Mouse (Mus musculus): ENCODE results near the gene Ccdc171.
"Not testable (repeated sequence)": the region's sequence is repeated elsewhere in the genome, so short reads cannot be mapped to it uniquely, and the experiment has no call there.

The Ccdc171 gene

GRCm38 (mm10) chr4:83524843-83525689 lies at the start of gene Ccdc171:
TSS of gene Ccdc171 (plus strand) at chr4:83525545.
- peak; percentile 94 for DNase-seq (ENCODE audit: low spot score)

DNA sequence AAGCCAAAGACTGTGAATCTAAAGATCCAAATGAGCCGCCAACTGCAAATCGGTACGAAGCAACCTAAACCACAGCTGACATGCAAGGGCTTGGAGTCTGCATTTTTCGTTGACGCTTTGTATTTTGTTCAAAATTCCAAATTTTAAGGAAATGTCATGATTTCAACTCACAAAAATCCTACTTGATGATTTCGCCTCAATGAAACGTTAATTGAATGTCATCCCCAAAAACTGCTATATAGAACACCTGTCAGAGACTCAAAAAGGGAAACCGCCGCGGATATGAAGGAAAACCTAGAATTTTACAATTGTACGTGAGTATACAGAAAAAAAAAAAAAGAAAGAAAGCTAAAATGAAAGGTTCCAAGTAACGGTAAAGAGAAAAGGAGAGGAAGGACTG lies 40.1 kb upstream of the Ccdc171 start:
- no peak for DNase-seq (ENCODE audit: low spot score)

DNA sequence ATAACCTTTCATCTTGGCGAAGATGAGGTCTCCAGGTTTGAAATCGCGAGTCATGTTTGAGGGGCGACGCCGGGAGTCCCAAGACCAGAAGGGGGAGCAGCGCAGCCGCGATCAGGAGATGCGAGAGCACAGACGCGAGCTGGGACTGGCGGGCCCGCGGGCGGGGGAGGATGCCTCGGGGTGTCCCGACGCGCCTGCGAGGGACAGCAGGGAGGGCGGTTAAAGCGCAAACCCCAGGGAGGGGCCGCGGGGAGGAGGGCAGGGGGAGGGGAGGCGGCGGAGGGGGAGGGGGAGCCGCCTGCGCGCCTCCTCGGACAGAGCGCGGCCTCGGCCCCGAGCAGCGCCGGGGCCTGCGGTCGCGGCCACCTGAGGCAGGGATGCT lies 39.6 kb upstream of the Ccdc171 start:
- DNase-seq (ENCODE audit: low spot score): peak; percentile 93

- peak; percentile 89 for DNase-seq (ENCODE audit: low spot score)
These were observed 39.0 kb upstream of the Ccdc171 start, which contains the start of gene Psip1 for GRCm38 (mm10) chr4:83486117-83486901. TSS of gene Psip1 (minus strand) at chr4:83486459.

DNA sequence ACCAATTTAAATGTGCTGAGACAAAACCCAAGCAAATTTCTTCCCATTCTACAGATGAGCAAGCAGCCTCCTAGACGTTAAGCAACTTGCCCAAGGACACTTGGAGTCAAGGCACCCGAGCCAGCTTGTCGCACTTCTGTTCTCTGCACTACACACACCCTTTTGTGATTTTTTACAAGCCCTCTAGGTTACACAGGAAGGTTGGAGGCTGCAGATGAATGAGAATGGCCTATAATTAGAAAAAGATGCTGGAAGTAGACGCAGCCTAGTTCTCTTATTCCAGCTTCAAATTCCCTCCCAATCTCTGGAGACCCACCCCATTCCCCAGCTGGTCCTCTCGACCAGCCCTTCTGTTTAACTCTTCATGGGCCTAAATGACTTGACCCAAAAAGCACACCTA lies 36.2 kb upstream of the Ccdc171 start:
- no peak for DNase-seq (ENCODE audit: low spot score)

DNA sequence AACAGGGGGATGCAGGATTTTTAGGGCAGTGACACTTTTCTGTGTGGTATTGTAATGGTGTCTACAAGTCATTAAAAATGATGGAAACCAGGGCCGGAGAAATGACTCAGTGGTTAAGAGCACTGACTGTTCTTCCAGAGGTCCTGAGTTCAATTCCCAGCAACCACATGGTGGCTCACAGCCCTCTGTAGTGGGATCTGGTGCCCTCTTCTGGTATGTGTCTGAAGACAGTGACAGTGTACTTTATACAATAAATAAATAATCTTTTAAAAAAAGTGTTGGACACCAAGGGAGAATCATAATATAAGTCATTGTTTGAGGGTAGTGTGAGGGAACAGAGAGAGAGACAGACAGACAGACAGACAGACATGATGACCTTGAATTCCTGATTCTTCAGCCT lies 32.2 kb upstream of the Ccdc171 start:
- no peak for DNase-seq (ENCODE audit: low spot score)

DNA sequence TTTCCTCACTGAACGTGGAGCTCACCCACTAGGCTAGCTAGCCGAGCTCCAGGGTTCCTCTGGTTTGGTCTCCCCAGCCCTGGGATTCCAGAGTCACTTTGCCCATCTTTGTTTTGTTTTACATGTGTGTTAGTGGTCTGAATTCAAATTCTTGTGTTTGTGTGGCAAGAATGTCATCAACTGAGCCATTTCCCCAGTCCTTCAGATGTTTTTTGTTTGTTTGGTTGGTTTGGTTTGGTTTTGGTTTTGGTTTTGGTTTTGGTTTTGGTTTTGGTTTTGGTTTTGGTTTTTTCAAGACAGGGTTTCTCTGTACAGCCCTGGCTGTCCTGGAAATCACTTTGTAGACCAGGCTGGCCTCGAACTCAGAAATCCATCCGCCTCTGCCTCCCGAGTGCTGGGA lies 28.3 kb upstream of the Ccdc171 start:
- DNase-seq (ENCODE audit: low spot score): not testable (repeated sequence)

- no peak for DNase-seq (ENCODE audit: low spot score)
These were observed 24.9 kb upstream of the Ccdc171 start for GRCm38 (mm10) chr4:83500154-83501036.

GRCm38 (mm10) chr4:83501037-83501430 lies 24.3 kb upstream of the Ccdc171 start:
- no peak for DNase-seq (ENCODE audit: low spot score)

GRCm38 (mm10) chr4:83509600-83509999 lies 15.7 kb upstream of the Ccdc171 start:
- no peak for DNase-seq (ENCODE audit: low spot score)

DNA sequence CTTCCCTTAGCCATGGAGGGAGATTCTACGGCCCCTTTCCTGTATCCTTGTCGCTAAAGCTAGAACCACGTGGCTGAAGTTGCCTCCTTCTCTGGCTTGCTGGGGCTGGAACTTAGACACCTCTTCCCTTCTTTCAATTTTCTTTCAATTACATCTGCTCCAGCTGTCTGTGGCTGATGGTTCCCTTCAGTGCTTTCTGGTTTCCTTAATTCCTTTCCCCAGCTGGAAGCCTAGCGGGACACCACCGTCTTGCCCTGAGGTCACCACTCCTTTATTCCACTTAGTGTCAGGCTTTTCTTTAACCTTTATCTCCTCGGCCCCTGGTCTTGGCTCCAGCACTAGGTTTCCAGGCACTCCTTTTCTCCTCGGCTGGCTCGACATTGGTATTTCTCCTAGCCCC lies 14.3 kb upstream of the Ccdc171 start:
- DNase-seq (ENCODE audit: low spot score): no peak

DNA sequence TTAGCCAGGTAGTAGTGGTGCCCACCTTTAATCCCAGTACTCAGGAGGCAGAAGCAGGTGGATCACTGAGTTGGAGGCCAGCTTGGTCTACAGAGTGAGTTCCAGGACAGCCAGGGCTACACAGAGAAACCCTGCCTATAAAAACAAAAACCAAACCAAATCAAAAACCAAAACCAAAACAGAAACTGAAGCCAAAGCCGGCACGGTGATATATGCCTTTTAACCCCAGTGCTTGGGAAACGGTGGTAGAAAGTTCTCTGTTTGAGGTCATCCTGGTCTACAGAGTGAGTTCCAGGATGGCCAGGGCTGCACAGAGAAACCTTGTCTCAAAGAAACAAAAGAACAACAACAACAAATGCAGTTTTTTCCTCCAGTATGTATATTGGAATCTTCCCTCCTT lies 13.1 kb upstream of the Ccdc171 start:
- DNase-seq (ENCODE audit: low spot score): no peak

DNA sequence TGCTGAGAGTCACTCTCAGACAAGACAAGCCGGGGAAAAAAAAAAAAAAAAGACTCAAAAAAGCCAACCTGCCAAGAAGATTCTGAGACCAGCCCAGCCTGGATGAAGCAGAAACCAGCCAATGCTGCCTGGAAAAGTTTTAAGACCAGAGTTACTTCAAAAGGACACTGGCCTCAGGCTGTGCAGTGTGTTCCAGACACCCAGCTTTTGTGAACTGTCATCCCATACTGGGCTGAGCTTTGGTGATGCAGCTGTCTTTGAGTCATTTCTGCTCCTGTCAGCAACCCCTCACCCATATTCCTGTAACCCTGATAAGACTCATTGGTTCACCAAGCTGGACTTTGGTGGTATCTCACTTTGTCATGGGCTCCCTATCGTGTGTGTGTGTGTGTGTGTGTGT lies 12.7 kb upstream of the Ccdc171 start:
- no peak for DNase-seq (ENCODE audit: low spot score)

DNA sequence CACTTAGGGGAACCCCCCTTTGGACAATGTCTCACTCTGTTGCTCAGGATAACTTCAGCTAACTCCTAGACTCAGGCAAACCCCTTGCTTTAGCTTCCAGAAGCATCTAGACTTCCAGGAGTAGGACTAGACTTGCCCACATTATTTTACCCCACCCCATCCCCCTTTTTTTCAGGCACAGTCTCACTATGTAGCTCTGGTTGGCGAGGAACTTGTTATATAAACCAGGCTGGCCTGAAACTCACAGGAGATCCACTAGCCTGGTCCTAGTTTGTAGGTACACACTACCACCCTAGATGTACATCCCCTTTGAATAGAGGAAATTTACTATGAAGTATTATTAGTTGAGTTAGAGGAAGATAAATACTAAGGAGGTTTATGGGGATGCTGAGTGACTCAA lies 11.2 kb upstream of the Ccdc171 start:
- no peak for DNase-seq (ENCODE audit: low spot score)

GRCm38 (mm10) chr4:83514976-83515669 lies 10.2 kb upstream of the Ccdc171 start:
- no peak for DNase-seq (ENCODE audit: low spot score)

GRCm38 (mm10) chr4:83516144-83516543 lies 9.2 kb upstream of the Ccdc171 start:
- not testable (repeated sequence) for DNase-seq (ENCODE audit: low spot score)

DNA sequence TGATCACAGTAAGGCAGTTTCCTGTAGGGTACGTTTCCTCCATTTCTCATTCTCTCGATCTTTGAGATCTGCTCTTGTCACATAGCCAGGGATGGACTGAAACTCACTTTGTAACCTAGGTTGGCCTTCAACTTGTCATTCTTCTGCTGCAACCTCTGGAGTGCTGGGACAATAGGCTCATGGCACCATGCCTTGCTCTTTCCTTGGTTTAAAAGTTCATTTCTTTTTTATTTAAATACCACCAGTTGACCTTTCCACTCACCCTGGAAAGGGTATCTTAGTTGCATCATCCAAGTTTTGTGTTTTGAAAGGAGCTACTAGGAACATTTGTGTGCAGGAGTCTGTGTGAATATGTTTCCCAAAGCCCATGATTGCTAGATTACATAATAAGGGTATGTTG lies 6.2 kb upstream of the Ccdc171 start:
- DNase-seq (ENCODE audit: low spot score): no peak

GRCm38 (mm10) chr4:83519807-83520206 lies 5.5 kb upstream of the Ccdc171 start:
- no peak for DNase-seq (ENCODE audit: low spot score)

DNA sequence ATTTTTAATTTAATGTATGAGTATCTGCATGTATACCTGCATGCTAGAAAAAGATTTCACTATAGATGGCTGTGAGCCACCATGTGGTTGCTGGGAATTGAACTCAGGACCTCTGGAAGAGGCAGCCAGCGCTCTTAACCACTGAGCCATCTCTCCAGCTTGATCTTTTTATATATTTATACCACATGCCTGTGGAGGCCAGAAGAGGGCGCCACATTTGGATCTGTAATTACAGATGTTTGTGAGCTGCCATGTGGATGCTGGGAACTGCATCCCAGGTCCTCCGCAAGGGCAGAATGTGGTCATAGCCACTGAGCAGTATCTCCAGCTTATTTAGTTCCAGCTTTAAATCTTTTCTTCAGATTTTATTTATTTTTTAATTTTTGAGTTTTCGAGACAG lies 5.0 kb upstream of the Ccdc171 start:
- DNase-seq (ENCODE audit: low spot score): no peak

- DNase-seq (ENCODE audit: low spot score): no peak
These were observed 3.3 kb upstream of the Ccdc171 start for GRCm38 (mm10) chr4:83522066-83522465.

GRCm38 (mm10) chr4:83524456-83524842 lies 896 bp upstream of the Ccdc171 start:
- DNase-seq (ENCODE audit: low spot score): no peak

DNA sequence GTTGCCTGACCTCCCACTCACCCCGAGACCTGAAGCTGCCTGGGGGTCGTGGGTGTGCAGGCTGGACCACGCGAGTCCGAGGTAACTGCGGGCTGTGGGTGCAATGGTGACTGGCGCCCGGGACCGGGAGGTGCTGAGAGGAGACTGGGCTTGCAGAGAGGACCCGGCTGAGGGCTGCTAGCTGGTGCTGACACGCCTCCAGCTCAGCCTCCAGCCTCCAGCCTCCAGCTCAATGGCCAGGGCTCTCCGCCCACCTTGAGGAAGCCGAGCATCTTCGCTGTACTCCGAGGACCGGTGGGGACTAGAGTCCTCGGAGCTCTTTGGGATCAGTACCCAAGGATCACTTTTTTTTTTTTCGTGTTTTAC lies 328 bp downstream of the Ccdc171 start:
- DNase-seq (ENCODE audit: low spot score): no peak
